Mouse (Mus musculus): Measurements from ENCODE around the gene Gdpd5.
A peak's percentile ranks its signal among the peaks of the same experiment; 100 is the strongest.
"Not testable (repeated sequence)": the region's sequence is repeated elsewhere in the genome, so short reads cannot be mapped to it uniquely, and the experiment has no call there.

Gene Gdpd5

GRCm38 (mm10) chr7:99482637-99483036 lies 101.4 kb downstream of the Gdpd5 start:
- DNase-seq = no peak

DNA sequence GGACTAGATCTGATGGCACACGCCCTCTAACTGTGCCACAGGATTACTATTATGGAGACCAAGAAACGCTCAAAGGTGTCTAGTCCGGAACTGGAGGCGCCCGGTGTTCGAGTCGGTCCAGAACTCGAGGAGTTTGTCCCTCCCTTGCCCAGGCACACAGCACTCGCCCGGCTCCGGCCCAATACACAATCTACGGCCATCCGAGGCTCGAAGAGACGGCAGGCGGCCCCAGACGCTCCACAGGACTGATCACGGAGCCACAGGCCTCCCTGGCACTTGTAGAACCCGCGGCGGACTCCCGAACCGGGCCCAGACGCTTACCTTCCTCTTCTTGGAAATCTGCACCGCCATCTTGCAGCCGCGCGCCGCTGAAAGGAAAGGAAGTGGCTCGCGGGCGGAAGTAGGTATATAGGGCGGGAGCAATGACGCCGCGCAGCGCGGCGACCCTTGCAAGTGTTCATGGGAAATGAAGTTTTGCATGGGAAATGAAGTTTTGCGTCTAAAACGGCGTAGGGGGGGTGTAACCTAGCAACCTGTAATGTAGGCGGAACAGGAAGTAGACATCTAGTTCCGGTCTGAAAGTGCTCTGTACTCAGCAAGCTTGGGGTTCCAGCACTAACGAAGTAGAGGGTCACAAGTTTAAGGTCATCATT lies 102.2 kb downstream of the Gdpd5 start, which contains the start of gene Rps3:
TSS of gene Rps3 (minus strand) at position 468 of the 653 bp plus-strand sequence.
- peak; percentile 96 to 97 for DNase-seq

- no peak for DNase-seq
These were observed 102.7 kb downstream of the Gdpd5 start for GRCm38 (mm10) chr7:99483924-99484319.

GRCm38 (mm10) chr7:99484679-99485078 lies 103.5 kb downstream of the Gdpd5 start:
- no peak for DNase-seq

DNA sequence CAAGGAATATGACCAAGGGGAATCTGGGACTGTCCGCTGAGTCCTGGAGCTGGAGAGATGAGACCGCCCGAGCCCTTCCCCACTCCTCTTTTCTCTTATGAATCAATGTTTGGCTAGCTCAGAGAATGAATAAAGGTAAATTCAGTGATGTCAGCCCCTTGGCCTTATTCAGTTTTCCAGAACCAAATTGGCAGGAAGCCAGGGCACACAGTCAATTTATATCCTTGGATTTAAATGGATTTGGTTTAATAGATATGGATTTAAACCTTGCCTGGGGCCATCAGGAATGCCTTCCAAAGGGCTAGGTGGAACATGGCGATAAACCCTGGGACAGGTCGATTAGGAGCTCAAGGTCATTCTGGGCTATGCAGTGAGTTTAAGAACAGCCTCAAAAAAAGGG lies 108.5 kb downstream of the Gdpd5 start:
- no peak for DNase-seq

GRCm38 (mm10) chr7:99499128-99499527 lies 117.9 kb downstream of the Gdpd5 start:
- no peak for DNase-seq

- peak; percentile 86 to 92 for DNase-seq
These were observed 119.0 kb downstream of the Gdpd5 start for GRCm38 (mm10) chr7:99500201-99500600.

- DNase-seq = no peak
These were observed 119.4 kb downstream of the Gdpd5 start for GRCm38 (mm10) chr7:99500655-99501054.

DNA sequence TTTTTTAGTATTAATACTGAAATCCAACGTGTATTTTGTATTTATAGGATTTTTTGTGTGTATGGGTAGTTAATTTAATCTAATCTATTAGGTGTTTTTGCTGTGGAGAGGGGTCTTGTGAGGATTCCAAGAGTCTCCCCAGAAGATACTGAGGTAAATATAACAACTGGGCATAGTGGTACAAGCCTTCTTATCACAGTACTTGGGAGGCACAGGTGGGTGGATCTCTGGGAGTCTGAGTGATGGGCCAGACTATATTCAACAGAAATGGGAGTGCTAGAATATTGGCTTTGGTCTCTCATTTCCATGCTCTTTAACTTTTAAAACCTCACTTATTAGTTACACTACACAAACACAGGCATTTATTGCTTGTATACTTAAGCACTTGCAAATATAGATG lies 119.9 kb downstream of the Gdpd5 start:
- DNase-seq = no peak

- DNase-seq = no peak
These were observed 123.3 kb downstream of the Gdpd5 start for GRCm38 (mm10) chr7:99504556-99504955.

GRCm38 (mm10) chr7:99508187-99508586 lies 127.0 kb downstream of the Gdpd5 start:
- not testable (repeated sequence) for DNase-seq

- peak; percentile 74 to 84 for DNase-seq
These were observed 128.9 kb downstream of the Gdpd5 start for GRCm38 (mm10) chr7:99510087-99510501.

All from kidney, postnatal 25 days (tissue).